Mouse (Mus musculus) forebrain, embryonic 11.5 days (tissue): ENCODE data around the gene Pitpnc1. TPM values are rescaled to one million over a fixed set of nuclear protein-coding genes. Genes with fewer than 3 reads are reported as not detected.

Experiments used
- ATAC-seq: fragments of 200-750 bp; cut with Nextera tagmentation; replicated peaks from 2 replicates; pipeline ENCODE4 v1.8.0; 2017; ENCODE audit warnings: moderate TSS enrichment; ENCODE audit not compliant: low FRiP score
- DNase-seq: peaks from one replicate; pipeline ENCODE4 v3.0.0-alpha.2; 2017; ENCODE audit warnings: low spot score
- H3K27ac ChIP-seq: fragments of 300-500 bp; sonication (generic); 2 replicates; pipeline ENCODE4 v1.5.1; 2014; ENCODE audit warnings: low read depth, low read length
- H3K27me3 ChIP-seq: fragments of 300-500 bp; sonication (generic); 2 replicates; pipeline ENCODE4 v1.6.1; 2014; ENCODE audit warnings: mild to moderate bottlenecking, low read length, mixed read lengths; ENCODE audit not compliant: control insufficient read depth, insufficient read depth
- H3K36me3 ChIP-seq: fragments of 300-500 bp; sonication (generic); 2 replicates; pipeline ENCODE4 v1.6.1; 2014; ENCODE audit warnings: mild to moderate bottlenecking, low read length, moderate library complexity, mixed read lengths; ENCODE audit not compliant: control insufficient read depth, insufficient read depth
- H3K4me1 ChIP-seq: fragments of 300-500 bp; sonication (generic); replicated peaks from 2 replicates; pipeline ENCODE4 v1.6.1; 2014; ENCODE audit warnings: low read length, mixed read lengths; ENCODE audit not compliant: control insufficient read depth, insufficient read depth
- H3K4me2 ChIP-seq: fragments of 300-500 bp; sonication (generic); 2 replicates; pipeline ENCODE4 v1.6.1; 2014; ENCODE audit warnings: low read depth, mild to moderate bottlenecking, low read length, moderate library complexity, mixed read lengths; ENCODE audit not compliant: severe bottlenecking
- H3K4me3 ChIP-seq: fragments of 300-500 bp; sonication (generic); 2 replicates; pipeline ENCODE4 v1.5.1; 2014; ENCODE audit warnings: low read depth, low read length
- H3K9ac ChIP-seq: fragments of 300-500 bp; sonication (generic); 2 replicates; pipeline ENCODE4 v1.6.1; 2014; ENCODE audit warnings: low read length
- H3K9me3 ChIP-seq: fragments of 300-500 bp; sonication (generic); 2 replicates; pipeline ENCODE4 v1.6.1; 2016; ENCODE audit warnings: low read length, mixed read lengths; ENCODE audit not compliant: control insufficient read depth
- WGBS: fragments of 180-500 bp; shearing (Covaris S2); extraction: QIAGEN DNeasy Blood & Tissue Kit; methylation state at CpG from one replicate; pipeline ENCODE4 v1.1.7; 2014; 5-methylcytosine and 5-hydroxymethylcytosine counted together
- polyA plus RNA-seq: library from polyadenylated mRNA; unstranded; fragments of >200 nt; fragmentation: Nextera tagmentation; extraction: Ambion mirVana; gene quantifications from 2 replicates; pipeline ENCODE4 v1.2.1, GENCODE M21; 2014

The Pitpnc1 gene
- polyA plus RNA-seq, 1 experiment from 2014 or later, result 35.7 TPM

DNA sequence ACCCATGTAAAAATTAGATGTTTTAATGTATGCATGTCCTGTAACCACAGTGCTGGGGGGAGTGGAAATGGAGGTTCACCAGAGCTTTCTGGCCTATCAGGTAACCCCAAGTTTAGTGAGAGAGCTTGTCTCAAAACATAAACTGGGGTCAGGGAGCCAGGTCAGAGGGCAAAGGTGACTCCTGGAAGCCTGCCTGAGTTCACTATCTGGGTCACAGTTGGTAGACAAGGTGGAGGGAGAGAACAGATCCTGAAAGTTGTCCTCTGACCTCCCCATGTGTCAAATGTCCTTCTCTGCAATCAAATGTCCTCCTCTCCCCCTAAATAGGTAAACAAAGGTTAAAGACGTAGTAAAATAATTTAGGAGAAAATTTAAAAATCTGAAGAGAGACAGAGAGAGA lies 244.1 kb downstream of the Pitpnc1 start:
- Histone ChIP-seq H3K27ac (no peak overlapping the region), H3K9ac (no peak overlapping the region), H3K4me1 (peaks cover 3% of the 10 kb centered on the region; the same call in 1 of the 2 replicates), H3K9me3 (no peaks in the 10 kb centered on the region), H3K36me3 (no peaks in the 10 kb centered on the region), H3K27me3 (no peaks in the 10 kb centered on the region), H3K4me2 (no peak overlapping the region), H3K4me3 (no peak overlapping the region)
- 92% methylated on average over 1 of the region's 1 CpGs for WGBS
- ATAC-seq (no peak), DNase-seq (no peak)

DNA sequence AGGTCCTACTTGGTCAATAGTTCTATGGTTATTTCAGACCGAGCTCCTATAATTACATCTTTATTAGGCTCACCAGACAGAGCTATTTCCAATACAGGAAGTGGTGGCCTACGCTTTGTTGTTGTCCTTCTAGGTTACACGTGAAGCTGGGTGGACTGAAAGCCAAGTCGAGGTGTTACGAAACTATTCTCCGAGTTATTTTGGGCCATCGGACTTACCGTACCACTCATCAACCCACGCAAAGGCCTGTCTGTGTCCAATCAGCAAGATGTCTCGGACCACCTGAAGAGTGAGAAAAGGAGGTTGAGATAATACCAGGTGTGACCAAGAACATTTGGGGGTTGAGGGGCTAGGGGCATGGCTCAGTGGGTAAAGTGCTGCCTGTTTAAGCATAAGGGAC lies 244.5 kb downstream of the Pitpnc1 start:
- WGBS, result 98% methylated on average over 10 of the region's 10 CpGs
- no peaks in the 10 kb centered on the region for H3K9me3 ChIP-seq
- H3K9ac ChIP-seq, result no peak overlapping the region
- DNase-seq (no peak), ATAC-seq (no peak)
- no peak overlapping the region for H3K4me3 ChIP-seq
- no peaks in the 10 kb centered on the region for H3K36me3 ChIP-seq
- peaks cover 3% of the 10 kb centered on the region; the same call in 1 of the 2 replicates for H3K4me1 ChIP-seq
- H3K4me2 ChIP-seq, result no peak overlapping the region
- no peaks in the 10 kb centered on the region for H3K27me3 ChIP-seq
- H3K27ac ChIP-seq, result no peak overlapping the region

DNA sequence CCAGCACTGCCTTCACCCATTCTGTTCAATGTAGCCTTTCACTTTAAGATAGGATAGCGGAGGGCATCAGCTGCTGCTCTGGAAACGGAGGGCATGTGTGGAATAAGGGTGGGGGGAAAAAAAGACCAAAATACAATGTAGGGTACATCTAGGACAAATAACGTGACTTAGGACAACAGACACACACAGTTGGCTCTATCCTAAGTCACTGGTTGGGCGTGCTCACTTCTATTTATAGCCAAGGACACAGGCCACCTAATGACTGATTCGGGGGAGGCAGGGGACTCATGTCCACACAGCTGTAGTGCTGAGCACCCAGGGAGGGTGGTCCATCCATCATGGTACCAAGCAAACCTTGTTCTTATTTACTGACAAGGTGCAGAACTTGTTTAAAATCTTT lies 245.2 kb downstream of the Pitpnc1 start:
- ATAC-seq (no peak), DNase-seq (no peak)
- WGBS, result 86% methylated on average over 5 of the region's 5 CpGs
- Histone ChIP-seq H3K27ac (no peak overlapping the region), H3K27me3 (no peaks in the 10 kb centered on the region), H3K4me2 (no peak overlapping the region), H3K9ac (no peak overlapping the region), H3K4me1 (peaks cover 3% of the 10 kb centered on the region; the same call in 1 of the 2 replicates), H3K4me3 (no peak overlapping the region), H3K9me3 (no peaks in the 10 kb centered on the region), H3K36me3 (no peaks in the 10 kb centered on the region)

DNA sequence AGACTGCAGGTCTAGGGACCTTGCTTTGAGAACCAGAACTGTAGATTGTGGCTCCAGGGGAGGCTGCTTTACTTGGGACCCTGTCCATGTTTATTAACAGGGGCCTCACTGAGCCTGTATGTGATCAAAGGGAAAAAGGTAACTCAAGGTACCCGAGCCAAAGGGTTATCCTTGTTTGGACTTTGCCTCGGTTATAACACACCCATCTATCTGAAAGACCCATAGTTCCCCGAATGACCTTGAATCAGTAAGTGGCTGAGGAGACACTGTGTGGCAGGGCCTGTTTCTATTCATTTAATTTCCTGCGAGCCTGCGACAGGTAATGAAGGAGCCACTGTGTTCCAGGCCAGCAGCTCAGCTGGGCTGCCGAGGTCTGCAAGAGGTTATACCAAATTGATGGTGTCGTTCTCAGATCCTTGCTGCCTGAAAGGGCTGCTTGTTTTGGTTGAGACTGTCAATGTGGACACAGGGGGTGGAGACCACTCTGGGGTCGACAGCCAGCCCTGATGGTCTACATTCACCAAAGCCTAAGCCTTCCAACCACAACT lies 246.8 kb downstream of the Pitpnc1 start:
- no peak for ATAC-seq
- no peak overlapping the region for H3K27ac ChIP-seq

DNA sequence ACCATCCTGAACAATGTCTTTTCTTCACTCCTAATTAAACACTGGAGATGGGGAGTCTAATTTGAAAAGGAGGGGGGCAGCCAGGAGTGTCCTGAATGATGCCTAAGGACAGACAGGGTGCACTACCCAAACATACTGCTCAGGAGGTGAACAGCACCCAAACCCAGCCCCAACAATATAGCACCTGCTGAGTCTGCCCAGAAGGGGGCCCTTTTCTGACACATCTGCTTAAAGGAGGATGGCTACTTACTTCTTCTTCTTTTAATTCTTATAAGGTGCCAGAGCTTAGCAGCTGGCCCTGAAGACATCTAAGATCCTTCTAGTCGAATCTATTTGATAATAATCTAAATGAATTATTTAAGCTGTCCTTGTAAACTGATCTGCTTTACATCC lies 247.3 kb downstream of the Pitpnc1 start:
- H3K36me3 ChIP-seq, result no peaks in the 10 kb centered on the region
- H3K27ac ChIP-seq, result no peak overlapping the region
- H3K27me3 ChIP-seq, result no peaks in the 10 kb centered on the region
- no peak overlapping the region for H3K9ac ChIP-seq
- H3K9me3 ChIP-seq, result no peaks in the 10 kb centered on the region
- ATAC-seq (no peak), DNase-seq (no peak)
- WGBS, result 81% methylated on average over 1 of the region's 1 CpGs
- H3K4me3 ChIP-seq, result no peak overlapping the region
- H3K4me2 ChIP-seq, result no peak overlapping the region
- no peaks in the 10 kb centered on the region for H3K4me1 ChIP-seq

More for the DNA sequence above, 246.8 kb downstream of the Pitpnc1 start:
- Histone ChIP-seq H3K27me3 (no peaks in the 10 kb centered on the region), H3K9ac (no peak overlapping the region), H3K9me3 (no peaks in the 10 kb centered on the region), H3K36me3 (no peaks in the 10 kb centered on the region), H3K4me3 (no peak overlapping the region), H3K4me2 (no peak overlapping the region), H3K4me1 (no peaks in the 10 kb centered on the region)
- 68% methylated on average over 8 of the region's 8 CpGs for WGBS
- no peak for DNase-seq

DNA sequence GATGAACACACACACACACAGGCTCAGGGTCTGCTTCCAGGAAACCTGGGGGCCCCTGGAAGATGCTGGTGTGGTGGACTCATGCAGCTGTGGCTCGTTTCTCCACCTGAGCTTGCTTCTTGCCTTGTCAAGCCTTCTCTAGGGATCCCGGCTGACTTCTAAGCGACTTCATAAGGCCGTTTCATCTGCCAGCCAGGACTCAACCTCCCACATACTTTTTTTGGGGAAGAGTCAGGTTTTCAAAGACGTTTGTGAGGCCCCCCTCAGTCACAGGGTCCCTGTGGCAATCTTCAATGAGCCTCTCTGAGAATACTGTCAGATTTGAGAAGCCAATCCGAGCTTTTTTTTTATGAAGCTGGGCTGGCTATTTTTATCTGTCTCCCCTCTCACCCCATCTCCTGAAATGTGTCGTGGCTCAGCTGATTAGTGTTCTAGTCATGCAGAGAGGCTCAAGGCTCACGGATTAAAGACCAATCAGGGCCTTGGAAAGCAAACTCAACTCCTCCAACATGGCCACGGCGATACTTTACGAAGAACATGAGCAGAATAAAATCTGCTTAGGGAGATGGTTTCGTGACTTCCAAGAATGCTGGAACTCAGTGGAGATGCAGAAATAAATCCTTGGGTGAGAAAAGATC lies 247.8 kb downstream of the Pitpnc1 start:
- DNase-seq, result no peak
- no peak overlapping the region for H3K27ac ChIP-seq
- H3K36me3 ChIP-seq, result no peaks in the 10 kb centered on the region

DNA sequence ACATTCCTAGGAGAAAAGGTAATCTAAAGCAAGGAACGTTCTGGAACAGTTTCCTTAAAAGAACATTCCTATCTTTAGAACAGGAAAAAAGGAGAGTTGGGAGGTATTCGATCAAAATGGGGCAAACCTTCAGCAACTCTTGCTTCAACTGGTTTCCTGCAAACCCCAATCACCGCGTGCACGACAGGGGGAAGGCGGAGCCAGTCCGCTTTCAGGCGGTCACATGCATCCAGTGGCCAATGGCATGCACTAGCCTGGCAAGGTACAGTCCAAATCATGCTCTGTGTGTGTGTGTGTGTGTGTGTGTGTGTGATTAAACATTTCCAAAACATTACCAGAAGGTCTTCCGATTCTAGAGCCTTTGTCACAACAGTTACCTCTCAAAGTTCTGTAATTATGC lies 255.4 kb downstream of the Pitpnc1 start:
- Histone ChIP-seq H3K9me3 (no peaks in the 10 kb centered on the region), H3K27me3 (no peaks in the 10 kb centered on the region), H3K4me1 (no peaks in the 10 kb centered on the region), H3K36me3 (no peaks in the 10 kb centered on the region), H3K9ac (no peak overlapping the region), H3K4me2 (no peak overlapping the region), H3K4me3 (no peak overlapping the region), H3K27ac (no peak overlapping the region)
- 88% methylated on average over 9 of the region's 9 CpGs for WGBS
- no peak for ATAC-seq
- no peak for DNase-seq

More for the DNA sequence above, 247.8 kb downstream of the Pitpnc1 start:
- H3K9ac ChIP-seq, result no peak overlapping the region
- H3K27me3 ChIP-seq, result no peaks in the 10 kb centered on the region
- H3K4me1 ChIP-seq, result no peaks in the 10 kb centered on the region
- ATAC-seq, result no peak
- WGBS, result 73% methylated on average over 12 of the region's 12 CpGs
- no peak overlapping the region for H3K4me2 ChIP-seq
- no peaks in the 10 kb centered on the region for H3K9me3 ChIP-seq
- no peak overlapping the region for H3K4me3 ChIP-seq

DNA sequence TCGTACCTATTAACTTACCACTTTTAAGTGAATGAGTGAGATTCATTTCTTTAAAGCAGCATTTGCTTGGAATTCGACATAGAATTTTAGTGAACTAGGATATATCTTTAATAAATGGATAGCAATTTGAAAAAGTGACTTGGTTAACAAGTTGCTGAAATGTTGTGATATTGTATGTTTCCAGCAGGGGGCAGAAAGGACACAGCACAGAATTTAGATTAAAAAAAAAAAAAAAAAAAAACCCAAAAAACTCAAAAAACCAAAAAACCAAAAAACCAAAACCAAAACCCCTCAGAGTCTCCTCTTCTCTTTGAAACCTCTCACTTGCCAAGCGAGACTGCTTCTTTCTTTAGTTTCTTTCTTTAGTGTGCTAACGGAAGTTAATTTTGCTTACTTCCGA lies 256.8 kb downstream of the Pitpnc1 start:
- WGBS, result 77% methylated on average over 5 of the region's 5 CpGs
- Histone ChIP-seq H3K9me3 (no peaks in the 10 kb centered on the region), H3K4me1 (no peaks in the 10 kb centered on the region), H3K36me3 (no peaks in the 10 kb centered on the region), H3K4me3 (no peak overlapping the region), H3K27ac (no peak overlapping the region), H3K27me3 (no peaks in the 10 kb centered on the region), H3K9ac (no peak overlapping the region), H3K4me2 (no peak overlapping the region)
- DNase-seq (no peak), ATAC-seq (no peak)

DNA sequence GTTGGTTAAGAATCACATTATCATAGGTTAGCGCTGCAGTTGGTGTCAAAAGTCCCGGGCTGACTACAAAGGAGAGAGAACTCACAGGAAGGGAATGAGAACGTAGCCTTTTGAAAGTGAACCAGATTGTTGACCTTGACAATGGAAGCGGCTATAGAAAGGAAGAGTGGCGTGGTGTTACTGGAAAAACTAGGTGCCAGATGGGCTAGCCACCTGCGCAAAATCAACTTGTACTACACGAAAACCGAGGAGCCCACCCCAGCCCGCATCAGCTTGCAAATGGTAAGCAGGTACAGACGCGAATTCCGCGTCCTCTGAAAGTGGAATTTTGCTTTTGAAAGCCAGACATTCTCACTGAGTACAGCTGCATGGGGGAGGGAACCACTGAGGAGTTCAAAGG lies 260.7 kb downstream of the Pitpnc1 start:
- ATAC-seq, result no peak
- Histone ChIP-seq H3K27ac (no peak overlapping the region), H3K4me1 (no peaks in the 10 kb centered on the region), H3K4me3 (no peak overlapping the region), H3K4me2 (no peak overlapping the region), H3K27me3 (no peaks in the 10 kb centered on the region), H3K9ac (no peak overlapping the region), H3K9me3 (no peaks in the 10 kb centered on the region), H3K36me3 (no peaks in the 10 kb centered on the region)
- 89% methylated on average over 13 of the region's 13 CpGs for WGBS
- no peak for DNase-seq
